ENCODE assay signal across 9 mouse cellular contexts in the genomic region with DNA sequence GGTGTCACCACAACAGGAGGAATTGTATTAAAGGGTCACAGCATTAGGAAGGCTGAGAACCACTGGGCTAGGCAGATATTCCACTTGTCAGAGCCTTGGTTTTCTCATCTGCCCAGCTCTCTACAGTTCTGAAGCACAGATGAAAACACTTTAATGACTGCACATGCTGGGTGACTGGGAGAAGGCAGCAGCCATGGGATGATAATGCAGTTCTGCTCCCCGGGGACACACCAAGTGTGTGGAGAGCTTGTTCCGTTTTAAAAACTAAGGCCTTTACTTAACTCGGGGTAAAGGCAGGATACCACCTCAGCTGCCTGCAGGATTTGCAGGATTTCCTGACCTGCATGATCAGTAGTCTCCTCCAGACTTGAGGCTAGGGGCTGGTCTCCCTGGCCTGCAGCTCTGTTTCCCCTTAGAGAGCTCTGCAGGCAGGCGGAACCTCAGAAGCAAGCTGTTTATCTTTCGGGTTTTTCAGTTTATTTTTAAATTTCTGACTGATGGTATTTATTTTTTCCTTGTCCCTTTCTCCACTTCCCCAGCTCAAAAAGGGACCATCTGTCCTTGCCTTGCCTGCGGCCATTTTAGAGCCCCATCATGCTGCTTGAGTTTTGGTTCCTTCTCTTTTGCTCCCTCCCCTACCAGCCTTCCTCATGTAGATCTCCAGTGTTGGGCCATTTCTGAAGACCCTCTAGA. TPM values are rescaled to one million over a fixed set of nuclear protein-coding genes. Genes with fewer than 3 reads are reported as not detected.
DNase-seq lines count a peak whose midpoint lies in the region; ATAC-seq lines count a peak whose summit lies in the region.
"Had no signal": no experiment of that assay in that cellular context is flagged by ENCODE, and none has a peak within 500 bp of the region (broad histone marks: within the 10 kb centered on the region; RNA-seq: fewer than 3 reads in every experiment).

No protein-coding gene starts in this region.

- no peak for DNase-seq in kidney, adult 11 months
- DNase-seq in A20 (ENCODE audit: low read depth, low spot score): peak; percentile 40
- no peak for DNase-seq in spleen, postnatal 14 days (ENCODE audit: low spot score in 2 of 2)
- no peak for DNase-seq in spleen, postnatal 36 days (ENCODE audit: low spot score in 2 of 2)
- DNase-seq in cerebellum, postnatal 25 days: no peak

- no peak overlapping the region for H3K4me2 ChIP-seq in kidney, embryonic 14.5 days (replicated peaks; ENCODE audit: low read depth, low read length)
- no peak overlapping the region for H3K4me2 ChIP-seq in limb, embryonic 12.5 days

- H3K9ac ChIP-seq in kidney, embryonic 14.5 days (ENCODE audit: low read depth, low read length): no peak overlapping the region
- no peak overlapping the region for H3K9ac ChIP-seq in limb, embryonic 12.5 days (replicated peaks)

- peak overlapping the region; percentile 52; the same call in 1 of the 2 replicates for H3K27ac ChIP-seq in kidney, embryonic 14.5 days (ENCODE audit: low read depth, low read length)
- H3K27ac ChIP-seq in limb, embryonic 12.5 days: peak overlapping the region; percentile 42; the same call in 1 of the 2 replicates

- 59% methylated on average over 6 of the region's 6 CpGs for WGBS in kidney, embryonic 14.5 days
- 64% methylated on average over 6 of the region's 6 CpGs for WGBS in limb, embryonic 12.5 days

- H3K27me3 ChIP-seq in kidney, embryonic 14.5 days (ENCODE audit: control insufficient read depth, insufficient read depth, low read length): no peaks in the 10 kb centered on the region
- no peaks in the 10 kb centered on the region for H3K27me3 ChIP-seq in limb, embryonic 12.5 days

- H3K36me3 ChIP-seq in kidney, embryonic 14.5 days (ENCODE audit: control insufficient read depth, insufficient read depth, low read length): no peaks in the 10 kb centered on the region
- peaks cover 3% of the 10 kb centered on the region; the same call in 1 of the 2 replicates for H3K36me3 ChIP-seq in limb, embryonic 12.5 days

- ATAC-seq in kidney, embryonic 14.5 days (ENCODE audit: low FRiP score, low TSS enrichment): no peak
- peak; percentile 64 for ATAC-seq in common myeloid progenitor, adult 5-6 weeks (replicated peaks; ENCODE audit: low read depth, poor library complexity, severe bottlenecking)
- no peak for ATAC-seq in limb, embryonic 12.5 days (ENCODE audit: insufficient number of reproducible peaks, insufficient read depth, low FRiP score, low TSS enrichment, low read depth)

- H3K9me3 ChIP-seq in kidney, embryonic 14.5 days (ENCODE audit: control insufficient read depth, low read length): no peaks in the 10 kb centered on the region
- H3K9me3 ChIP-seq in limb, embryonic 12.5 days: no peaks in the 10 kb centered on the region

- peaks cover 46% of the 10 kb centered on the region for H3K4me1 ChIP-seq in kidney, embryonic 14.5 days (ENCODE audit: control insufficient read depth, insufficient read depth, low read length)
- H3K4me1 ChIP-seq in limb, embryonic 12.5 days (replicated peaks): peaks cover 70% of the 10 kb centered on the region

- H3K4me3 ChIP-seq in kidney, embryonic 14.5 days (ENCODE audit: low read length): no peak overlapping the region
- no peak overlapping the region for H3K4me3 ChIP-seq in limb, embryonic 12.5 days (replicated peaks)

RNA-seq across cellular contexts. Expression of a gene that starts 20.5 kb away (rescaled TPM):
- polyA plus RNA-seq in kidney, embryonic 14.5 days (2014; fragmentation: Nextera tagmentation; extraction: Ambion mirVana): 14.7 and 21.0 TPM in 2 replicates
- 30.8 and 33.5 TPM in 2 replicates for total RNA-seq in common myeloid progenitor, adult 5-6 weeks (2017)
- polyA plus RNA-seq in limb, embryonic 12.5 days (2016; fragmentation: Nextera tagmentation; extraction: Ambion mirVana): 17.6 and 18.4 TPM in 2 replicates

RNA-seq across cellular contexts. Expression of a gene that starts 32.5 kb away (rescaled TPM):
- polyA plus RNA-seq in kidney, embryonic 14.5 days (2014; fragmentation: Nextera tagmentation; extraction: Ambion mirVana): not detected in 2 replicates
- not detected in 2 replicates for total RNA-seq in common myeloid progenitor, adult 5-6 weeks (2017)
- polyA plus RNA-seq in limb, embryonic 12.5 days (2016; fragmentation: Nextera tagmentation; extraction: Ambion mirVana): not detected in 2 replicates

RNA-seq across cellular contexts. Expression of a gene that starts 35.8 kb away (rescaled TPM):
- not detected in 2 replicates for polyA plus RNA-seq in kidney, embryonic 14.5 days (2014; fragmentation: Nextera tagmentation; extraction: Ambion mirVana)
- 0.37 TPM in 1 of 2 replicates, not detected in the other for total RNA-seq in common myeloid progenitor, adult 5-6 weeks (2017)
- polyA plus RNA-seq in limb, embryonic 12.5 days (2016; fragmentation: Nextera tagmentation; extraction: Ambion mirVana): not detected in 2 replicates

RNA-seq across cellular contexts. Expression of a gene that starts 43.3 kb away (rescaled TPM):
- 3.7 and 5.9 TPM in 2 replicates for polyA plus RNA-seq in kidney, embryonic 14.5 days (2014; fragmentation: Nextera tagmentation; extraction: Ambion mirVana)
- 1.2 and 2.7 TPM in 2 replicates for total RNA-seq in common myeloid progenitor, adult 5-6 weeks (2017)
- 4.4 and 4.5 TPM in 2 replicates for polyA plus RNA-seq in limb, embryonic 12.5 days (2016; fragmentation: Nextera tagmentation; extraction: Ambion mirVana)

RNA-seq across cellular contexts. Expression of a gene that starts 50.4 kb away (rescaled TPM):
- not detected in 2 replicates for polyA plus RNA-seq in kidney, embryonic 14.5 days (2014; fragmentation: Nextera tagmentation; extraction: Ambion mirVana)
- not detected in 2 replicates for total RNA-seq in common myeloid progenitor, adult 5-6 weeks (2017)
- not detected in 2 replicates for polyA plus RNA-seq in limb, embryonic 12.5 days (2016; fragmentation: Nextera tagmentation; extraction: Ambion mirVana)
- total RNA-seq: layer of hippocampus, postnatal 14 days had no signal
